Mouse (Mus musculus) MEL-GATA-1-ER (cell line): ENCODE data around the gene Ttyh3.
"Not testable (repeated sequence)": the region's sequence is repeated elsewhere in the genome, so short reads cannot be mapped to it uniquely, and the experiment has no call there.

Source experiments
- DNase-seq: peaks from one replicate; pipeline ENCODE4 v3.0.0-alpha.2; 2012; ENCODE audit warnings: low read depth; ENCODE audit errors: extremely low read depth

Gene Ttyh3

DNA sequence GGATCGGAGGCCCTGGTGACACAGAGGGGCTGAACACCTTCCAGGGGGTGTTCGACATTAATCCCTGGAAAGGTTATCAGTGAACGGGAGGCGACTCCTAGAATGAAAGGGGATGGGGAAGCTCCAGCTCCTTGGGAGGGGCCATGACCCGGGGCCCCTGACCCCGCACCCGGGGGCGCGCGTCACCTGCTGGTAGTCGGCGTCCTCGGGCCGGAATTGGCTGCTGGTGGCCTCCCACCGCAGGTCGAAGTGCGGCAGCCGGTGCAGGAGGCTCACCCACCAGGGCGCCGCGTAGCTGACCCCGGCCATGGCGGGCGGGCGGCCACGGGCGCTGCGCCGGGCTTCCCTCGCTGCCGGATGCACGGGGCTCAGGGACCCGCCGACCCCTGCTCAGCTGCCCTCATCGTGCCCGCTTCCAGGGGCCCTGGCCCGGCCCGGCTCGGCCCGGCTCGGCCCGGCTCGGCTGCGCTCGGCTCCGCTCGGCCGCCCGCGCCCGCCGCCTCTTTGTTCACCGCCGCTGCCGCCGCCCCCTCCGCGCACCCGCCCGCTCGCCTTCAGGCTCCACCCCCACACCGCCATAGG is at the start of gene Ttyh3:
Gene Ttyh3, minus strand, starts transcription at position 513 of the 582 bp plus-strand sequence.
- DNase-seq = no peak

- DNase-seq = no peak
These were observed 47.2 kb upstream of the Ttyh3 start for GRCm38 (mm10) chr5:140695987-140696386.

DNA sequence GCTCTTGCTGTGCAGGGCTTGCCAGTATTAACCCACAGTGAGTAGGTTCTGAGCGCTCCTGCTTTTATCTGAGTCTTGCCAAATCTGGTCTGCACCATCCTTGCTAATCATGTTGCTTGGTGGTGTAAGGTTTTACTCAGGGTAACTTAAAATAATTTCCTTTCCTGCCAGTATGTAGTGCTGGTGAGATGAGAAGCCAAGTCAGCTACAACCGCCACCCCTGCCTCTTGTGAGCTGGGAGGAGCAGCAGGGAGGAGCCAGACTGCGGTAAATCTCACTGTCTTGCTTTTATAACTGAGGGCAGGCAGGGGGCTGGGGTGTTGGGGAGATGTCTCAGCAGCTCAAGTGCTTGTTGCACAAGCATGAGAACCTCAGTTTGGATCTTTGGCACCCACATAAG is 39.6 kb upstream of the Ttyh3 start:
- DNase-seq = no peak

DNA sequence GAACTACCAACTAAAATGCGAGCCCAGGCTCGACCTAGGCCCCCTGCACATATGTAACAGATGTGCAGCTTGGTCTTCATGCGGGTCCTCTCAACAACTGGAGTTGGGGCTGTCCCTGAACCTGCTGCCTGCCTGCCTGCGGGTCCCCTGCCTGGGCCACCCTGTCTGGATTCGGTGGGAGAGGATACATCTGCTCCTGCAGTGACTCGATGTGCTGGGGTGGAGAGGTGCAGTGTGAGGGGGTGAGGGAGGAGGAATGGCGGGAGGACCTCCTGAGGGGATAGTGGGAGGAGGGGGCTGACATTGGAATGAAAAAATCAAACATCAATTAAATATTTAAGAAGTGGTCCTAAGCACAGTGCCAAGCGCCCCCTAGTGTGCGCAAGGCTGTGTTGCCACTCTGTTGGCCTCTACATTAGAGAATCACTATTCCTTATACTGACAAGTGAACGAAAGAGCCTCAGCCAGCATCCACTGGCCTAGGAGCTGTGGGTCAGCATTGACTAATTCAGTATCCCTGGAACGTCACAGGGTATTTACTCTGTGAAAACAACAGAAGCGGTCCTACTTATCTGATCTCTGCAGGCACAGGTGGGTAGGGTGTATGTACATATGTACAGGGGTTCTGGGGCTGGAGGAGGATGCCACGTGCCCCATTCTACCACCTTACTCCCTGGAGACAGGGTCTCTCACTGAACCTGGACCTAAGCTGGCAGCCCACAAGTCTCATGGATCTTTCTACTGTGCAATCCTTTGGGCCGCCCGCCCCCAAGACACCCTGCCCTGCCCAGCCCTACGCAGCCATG is 35.7 kb upstream of the Ttyh3 start:
- peak; percentile 19 for DNase-seq

- DNase-seq = no peak
These were observed 33.3 kb upstream of the Ttyh3 start for GRCm38 (mm10) chr5:140682113-140682512.

GRCm38 (mm10) chr5:140680950-140681349 is 32.1 kb upstream of the Ttyh3 start:
- DNase-seq = no peak

DNA sequence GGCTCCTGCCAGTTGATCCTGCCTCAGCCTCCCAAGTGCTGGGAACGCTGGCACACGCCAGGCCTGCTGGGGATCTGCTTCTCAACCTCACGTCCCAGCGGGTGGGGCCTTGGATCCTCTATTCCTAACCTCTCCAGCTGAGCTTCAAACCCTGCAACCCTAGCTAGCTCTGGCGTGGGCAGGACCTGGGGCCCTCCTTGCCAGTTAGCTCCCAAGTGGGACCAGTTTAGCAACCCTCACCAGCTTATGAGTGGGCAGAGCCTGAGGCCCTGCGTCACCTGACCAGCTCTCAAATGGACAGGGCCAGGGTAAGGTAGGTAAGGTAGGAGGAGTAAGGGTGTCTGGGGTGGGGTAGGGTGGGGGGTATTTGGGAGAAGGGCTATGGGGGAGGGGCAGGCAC is 31.2 kb upstream of the Ttyh3 start:
- DNase-seq = no peak

GRCm38 (mm10) chr5:140677137-140677536 is 28.3 kb upstream of the Ttyh3 start:
- no peak for DNase-seq

DNA sequence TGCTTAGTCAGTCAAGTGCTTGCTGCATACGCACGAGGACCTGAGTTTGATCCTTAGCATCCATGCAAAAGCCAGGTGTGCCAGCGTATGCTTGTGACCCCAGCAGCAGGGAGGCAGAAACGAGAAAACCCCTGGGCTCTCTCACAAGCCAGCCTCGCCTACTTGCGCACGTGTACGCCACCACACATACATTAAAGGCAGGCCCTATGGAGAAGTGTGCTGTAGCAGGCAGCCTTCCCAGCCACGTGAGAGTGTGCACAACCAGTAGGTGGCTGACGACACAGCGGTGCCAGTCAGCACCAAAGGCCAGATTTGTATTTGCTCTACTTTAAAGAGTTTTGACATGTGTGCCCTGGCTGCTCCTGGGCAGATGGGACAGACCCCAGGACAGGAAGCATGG is 26.8 kb upstream of the Ttyh3 start:
- no peak for DNase-seq

DNA sequence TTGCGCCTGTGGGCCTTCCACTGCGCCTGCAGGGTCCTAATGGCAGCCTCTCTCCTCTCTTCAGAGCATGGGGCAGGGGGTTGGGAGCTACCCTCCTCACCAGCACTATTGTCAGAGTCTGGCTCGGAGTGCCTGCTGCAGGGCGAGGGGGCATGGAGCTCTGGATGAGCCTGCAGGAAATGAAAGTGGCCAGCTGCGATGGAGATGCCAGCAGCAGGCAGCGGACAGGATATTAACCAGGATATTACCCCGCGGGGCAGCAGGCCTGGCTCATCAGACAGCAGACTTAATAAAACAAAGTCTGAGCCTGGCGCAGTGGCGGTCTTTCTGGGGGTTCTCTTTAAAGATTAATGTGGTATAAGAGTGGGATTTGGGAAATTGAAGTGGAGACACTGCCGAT is 26.2 kb upstream of the Ttyh3 start:
- no peak for DNase-seq

GRCm38 (mm10) chr5:140674036-140674435 is 25.2 kb upstream of the Ttyh3 start:
- DNase-seq = no peak

DNA sequence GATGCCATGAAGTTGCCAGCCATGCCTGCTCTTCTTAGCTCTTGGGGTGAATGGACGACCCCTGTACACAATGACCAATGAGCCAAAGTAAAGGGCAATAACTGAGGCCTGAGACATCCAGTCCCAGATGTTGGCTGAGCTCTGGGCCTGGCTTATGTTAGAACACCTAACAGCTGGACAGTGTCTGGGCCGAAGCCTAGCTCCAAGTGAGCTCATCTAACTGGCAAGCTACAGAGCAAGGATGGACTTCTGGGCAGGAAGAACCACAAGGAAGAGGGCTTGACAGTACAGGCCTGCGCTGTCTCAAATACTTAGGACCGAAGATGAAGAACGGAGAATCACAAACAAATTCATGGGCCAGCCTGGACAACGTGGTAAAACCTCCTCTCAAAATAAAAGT is 23.8 kb upstream of the Ttyh3 start:
- not testable (repeated sequence) for DNase-seq

GRCm38 (mm10) chr5:140672115-140672514 is 23.3 kb upstream of the Ttyh3 start:
- DNase-seq = no peak

DNA sequence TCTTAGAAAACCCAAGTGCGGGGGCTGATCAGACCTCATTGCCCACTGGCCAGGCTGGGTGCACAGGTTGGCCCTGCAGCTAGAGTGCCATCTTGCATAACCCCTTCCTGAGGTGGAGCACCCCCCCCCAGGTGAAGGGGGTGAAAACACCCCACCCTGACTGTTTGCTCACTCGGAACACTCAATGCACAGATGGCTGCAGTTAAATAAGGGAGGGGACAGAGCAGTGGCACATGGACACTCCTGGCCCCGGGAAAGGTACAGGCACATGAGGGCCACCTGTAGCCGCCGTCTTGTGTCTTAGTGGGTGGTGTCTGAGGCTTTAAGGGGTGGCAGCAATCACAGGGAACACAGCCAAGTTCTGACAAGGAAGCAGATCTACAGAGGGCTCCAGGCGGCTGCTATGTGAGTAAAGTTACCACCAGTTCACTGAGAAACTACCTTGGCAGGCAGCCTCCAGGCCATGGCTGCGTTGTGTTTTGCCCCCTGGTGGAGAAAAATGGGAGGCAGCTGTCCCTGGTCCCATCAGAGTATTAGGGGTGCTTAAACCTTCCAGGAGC is 14.9 kb upstream of the Ttyh3 start:
- peak; percentile 58 for DNase-seq

DNA sequence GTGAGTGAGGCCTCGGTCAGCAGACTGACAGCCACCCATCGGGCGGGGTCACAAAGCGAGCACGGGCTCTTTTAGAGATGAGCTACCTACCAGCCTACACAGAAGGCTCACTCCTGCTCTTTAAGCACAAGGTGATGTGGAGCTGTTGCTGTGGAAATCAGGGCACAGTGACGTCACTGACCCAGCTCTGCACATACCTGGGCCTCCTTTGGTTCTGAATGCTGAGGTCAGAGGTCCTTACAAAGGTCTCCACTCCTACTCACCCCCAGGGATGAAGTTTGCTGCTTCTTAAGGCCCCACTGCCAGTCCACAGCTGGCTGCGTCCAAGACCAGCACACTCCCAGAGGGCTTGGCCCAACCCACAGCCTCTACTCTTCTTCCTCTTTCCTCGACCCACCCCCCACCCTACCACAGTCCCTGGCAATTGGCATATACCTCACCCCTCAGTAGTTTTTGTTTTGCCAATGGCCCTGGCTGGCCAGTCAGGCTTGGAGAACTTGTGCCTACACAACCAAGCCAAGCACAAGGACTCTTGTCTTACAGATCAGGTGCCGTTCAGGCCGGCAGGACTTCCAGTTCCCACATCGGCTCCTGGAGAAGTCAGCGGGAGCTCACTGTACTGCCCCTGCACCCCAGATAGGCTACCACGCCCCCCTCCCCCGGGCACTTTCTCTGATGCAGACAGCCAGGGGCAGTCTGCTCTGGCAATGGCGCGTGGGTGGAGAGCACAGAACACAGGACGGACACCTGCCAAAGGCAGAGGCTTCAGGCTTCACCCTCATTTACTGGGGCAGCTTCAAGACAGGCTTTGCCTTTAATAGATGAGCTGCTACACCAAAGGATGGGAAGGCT is 14.1 kb upstream of the Ttyh3 start:
- DNase-seq = no peak

- no peak for DNase-seq
These were observed 13.2 kb upstream of the Ttyh3 start for GRCm38 (mm10) chr5:140661875-140662643.

GRCm38 (mm10) chr5:140661427-140661826 is 12.6 kb upstream of the Ttyh3 start:
- no peak for DNase-seq

- no peak for DNase-seq
These were observed 11.6 kb upstream of the Ttyh3 start for GRCm38 (mm10) chr5:140660398-140660797.

- DNase-seq = no peak
These were observed 10.9 kb upstream of the Ttyh3 start for GRCm38 (mm10) chr5:140659607-140660272.

GRCm38 (mm10) chr5:140654096-140654845 is 5.4 kb upstream of the Ttyh3 start:
- DNase-seq = no peak
